Comparison of ENCODE assay signal across 11 mouse cellular contexts in the genomic region with DNA sequence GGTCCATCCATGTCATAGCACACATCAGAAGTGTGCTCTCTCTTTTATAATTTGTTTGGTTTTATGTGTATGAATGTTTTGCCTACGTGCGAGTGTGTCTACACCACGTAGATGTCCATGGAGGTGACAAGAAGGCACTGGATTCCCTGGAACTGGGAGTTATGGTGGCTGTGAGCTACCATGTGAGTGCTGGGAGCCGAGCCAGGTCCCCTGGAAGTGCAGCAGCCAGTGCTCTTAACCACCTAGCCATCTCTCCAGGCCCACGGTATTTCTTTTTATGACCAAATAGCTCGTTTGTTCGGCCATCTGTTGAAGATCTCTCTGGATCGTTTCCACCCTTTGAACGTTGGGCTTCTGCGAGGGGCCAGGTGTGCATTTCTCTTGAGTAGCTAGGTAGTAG. TPM values are rescaled to one million over a fixed set of nuclear protein-coding genes. Genes with fewer than 3 reads are reported as not detected.
DNase-seq lines count a peak whose midpoint lies in the region; ATAC-seq and TF ChIP-seq lines count a peak whose summit lies in the region.
"Had no signal": no experiment of that assay in that cellular context is flagged by ENCODE, and none has a peak within 500 bp of the region (broad histone marks: within the 10 kb centered on the region; RNA-seq: fewer than 3 reads in every experiment).

No protein-coding gene starts in this region.

- no peak for TF ChIP-seq CTCF in intestine, postnatal 0 days (IDR thresholded peaks at IDR 0.05; ENCODE audit: low read depth)

- H3K9ac ChIP-seq in intestine, embryonic 14.5 days (ENCODE audit: low read length) = no peak overlapping the region; the same call in 1 of the 2 replicates
- no peak overlapping the region for H3K9ac ChIP-seq in intestine, postnatal 0 days (ENCODE audit: low read depth, low read length)
- no peak overlapping the region for H3K9ac ChIP-seq in neural tube, embryonic 12.5 days
- no peak overlapping the region for H3K9ac ChIP-seq in neural tube, embryonic 15.5 days (replicated peaks)
- no peak overlapping the region for H3K9ac ChIP-seq in embryonic facial prominence, embryonic 15.5 days
- H3K9ac ChIP-seq in midbrain, embryonic 14.5 days (replicated peaks; ENCODE audit: low read length) = no peak overlapping the region

- no peaks in the 10 kb centered on the region for H3K9me3 ChIP-seq in intestine, embryonic 14.5 days (ENCODE audit: control insufficient read depth, low read length)
- H3K9me3 ChIP-seq in intestine, postnatal 0 days (ENCODE audit: control insufficient read depth) = no peaks in the 10 kb centered on the region
- H3K9me3 ChIP-seq in neural tube, embryonic 12.5 days = no peaks in the 10 kb centered on the region
- no peaks in the 10 kb centered on the region for H3K9me3 ChIP-seq in neural tube, embryonic 15.5 days (replicated peaks)
- H3K9me3 ChIP-seq in embryonic facial prominence, embryonic 15.5 days (replicated peaks) = no peaks in the 10 kb centered on the region
- H3K9me3 ChIP-seq in midbrain, embryonic 14.5 days (ENCODE audit: control insufficient read depth, low read length) = no peaks in the 10 kb centered on the region

- no peak for ATAC-seq in intestine, embryonic 14.5 days (replicated peaks; ENCODE audit: low FRiP score, low TSS enrichment, low read depth)
- ATAC-seq in intestine, postnatal 0 days = no peak
- no peak for ATAC-seq in neural tube, embryonic 12.5 days (ENCODE audit: low FRiP score, low read depth)
- ATAC-seq in neural tube, embryonic 15.5 days (ENCODE audit: low FRiP score) = no peak
- no peak for ATAC-seq in embryonic facial prominence, embryonic 15.5 days (ENCODE audit: insufficient number of reproducible peaks, low FRiP score, low TSS enrichment, low read depth)
- ATAC-seq in midbrain, embryonic 14.5 days (ENCODE audit: low FRiP score, low TSS enrichment) = no peak
- no peak for ATAC-seq in activated CD4-positive, CD25-positive, alpha-beta regulatory T cell, adult 4 months

- no peak overlapping the region for H3K27ac ChIP-seq in intestine, embryonic 14.5 days (ENCODE audit: low read depth)
- H3K27ac ChIP-seq in intestine, postnatal 0 days (ENCODE audit: low read depth, low read length) = no peak overlapping the region
- no peak overlapping the region for H3K27ac ChIP-seq in neural tube, embryonic 12.5 days
- H3K27ac ChIP-seq in neural tube, embryonic 15.5 days (replicated peaks) = no peak overlapping the region
- H3K27ac ChIP-seq in embryonic facial prominence, embryonic 15.5 days (replicated peaks) = no peak overlapping the region
- H3K27ac ChIP-seq in midbrain, embryonic 14.5 days (replicated peaks; ENCODE audit: low read depth, low read length) = no peak overlapping the region

- H3K4me1 ChIP-seq in intestine, embryonic 14.5 days (replicated peaks; ENCODE audit: control insufficient read depth, insufficient read depth, low read length) = peaks cover 49% of the 10 kb centered on the region
- H3K4me1 ChIP-seq in intestine, postnatal 0 days (replicated peaks; ENCODE audit: control insufficient read depth, insufficient read depth, low read length) = 0 out of 2 replicates have a peak, but pooled peaks cover 4% of the 10 kb centered on the region
- H3K4me1 ChIP-seq in neural tube, embryonic 12.5 days = peaks cover 69% of the 10 kb centered on the region
- H3K4me1 ChIP-seq in neural tube, embryonic 15.5 days = peaks cover 68% of the 10 kb centered on the region
- H3K4me1 ChIP-seq in embryonic facial prominence, embryonic 15.5 days = peaks cover 79% of the 10 kb centered on the region
- H3K4me1 ChIP-seq in midbrain, embryonic 14.5 days (ENCODE audit: control insufficient read depth, insufficient read depth, low read length) = peaks cover 52% of the 10 kb centered on the region

- no peak for DNase-seq in intestine, embryonic 14.5 days (ENCODE audit: low spot score)
- no peak for DNase-seq in midbrain, embryonic 14.5 days
- DNase-seq in urinary bladder, adult 18-20 months (ENCODE audit: low spot score in 2 of 2) = no peak
- DNase-seq: cerebellum, adult 2 months; liver; retina, postnatal 1 day had no signal

- H3K27me3 ChIP-seq in intestine, embryonic 14.5 days (replicated peaks; ENCODE audit: control insufficient read depth, insufficient read depth, low read length) = no peaks in the 10 kb centered on the region
- H3K27me3 ChIP-seq in intestine, postnatal 0 days (replicated peaks; ENCODE audit: control insufficient read depth, insufficient read depth, low read length) = no peaks in the 10 kb centered on the region
- H3K27me3 ChIP-seq in neural tube, embryonic 12.5 days (replicated peaks) = no peaks in the 10 kb centered on the region
- peaks cover 27% of the 10 kb centered on the region for H3K27me3 ChIP-seq in neural tube, embryonic 15.5 days (replicated peaks)
- H3K27me3 ChIP-seq in embryonic facial prominence, embryonic 15.5 days = no peaks in the 10 kb centered on the region
- peaks cover 14% of the 10 kb centered on the region; the same call in 1 of the 2 replicates for H3K27me3 ChIP-seq in midbrain, embryonic 14.5 days (ENCODE audit: control insufficient read depth, insufficient read depth, low read length)

- H3K4me2 ChIP-seq in intestine, embryonic 14.5 days (ENCODE audit: low read length) = peak overlapping the region; percentile 80
- no peak overlapping the region for H3K4me2 ChIP-seq in intestine, postnatal 0 days (replicated peaks; ENCODE audit: low read depth)
- H3K4me2 ChIP-seq in neural tube, embryonic 12.5 days (replicated peaks) = peak overlapping the region; percentile 92
- no peak overlapping the region for H3K4me2 ChIP-seq in neural tube, embryonic 15.5 days
- H3K4me2 ChIP-seq in embryonic facial prominence, embryonic 15.5 days (replicated peaks) = peak overlapping the region; percentile 77; the same call in 1 of the 2 replicates
- peak overlapping the region; percentile 98 for H3K4me2 ChIP-seq in midbrain, embryonic 14.5 days (ENCODE audit: low read length)

- peaks cover 35% of the 10 kb centered on the region for H3K36me3 ChIP-seq in intestine, embryonic 14.5 days (ENCODE audit: control insufficient read depth, insufficient read depth, low read length)
- H3K36me3 ChIP-seq in intestine, postnatal 0 days (ENCODE audit: control insufficient read depth, insufficient read depth) = peaks cover 5% of the 10 kb centered on the region
- peaks cover 32% of the 10 kb centered on the region for H3K36me3 ChIP-seq in neural tube, embryonic 12.5 days
- no peaks in the 10 kb centered on the region for H3K36me3 ChIP-seq in neural tube, embryonic 15.5 days
- H3K36me3 ChIP-seq in embryonic facial prominence, embryonic 15.5 days = peaks cover 33% of the 10 kb centered on the region
- no peaks in the 10 kb centered on the region; the same call in 1 of the 2 replicates for H3K36me3 ChIP-seq in midbrain, embryonic 14.5 days (ENCODE audit: control insufficient read depth, insufficient read depth, low read length)

- peak overlapping the region; percentile 92; the same call in 1 of the 2 replicates for H3K4me3 ChIP-seq in intestine, embryonic 14.5 days (ENCODE audit: low read depth, low read length)
- no peak overlapping the region for H3K4me3 ChIP-seq in intestine, postnatal 0 days (ENCODE audit: low read depth, low read length)
- H3K4me3 ChIP-seq in neural tube, embryonic 12.5 days = no peak overlapping the region
- H3K4me3 ChIP-seq in neural tube, embryonic 15.5 days (replicated peaks) = no peak overlapping the region
- no peak overlapping the region for H3K4me3 ChIP-seq in embryonic facial prominence, embryonic 15.5 days (replicated peaks)
- no peak overlapping the region for H3K4me3 ChIP-seq in midbrain, embryonic 14.5 days (replicated peaks; ENCODE audit: low read depth, low read length)

- 46% methylated on average over 10 of the region's 10 CpGs for WGBS in intestine, embryonic 14.5 days
- 54% methylated on average over 10 of the region's 10 CpGs for WGBS in intestine, postnatal 0 days
- WGBS in neural tube, embryonic 12.5 days = 58% methylated on average over 10 of the region's 10 CpGs
- WGBS in neural tube, embryonic 15.5 days = 55% methylated on average over 10 of the region's 10 CpGs
- 68% methylated on average over 10 of the region's 10 CpGs for WGBS in embryonic facial prominence, embryonic 15.5 days
- 83% methylated on average over 10 of the region's 10 CpGs for WGBS in midbrain, embryonic 14.5 days

RNA-seq across cellular contexts. Expression of a gene that starts 3.5 kb away (rescaled TPM):
- polyA plus RNA-seq in intestine, embryonic 14.5 days (2014; fragmentation: Nextera tagmentation; extraction: Ambion mirVana) = 61.4 and 63.5 TPM in 2 replicates
- 6.4 and 7.0 TPM in 2 replicates for polyA plus RNA-seq in intestine, postnatal 0 days (2015; fragmentation: Nextera tagmentation; extraction: Ambion mirVana)
- polyA plus RNA-seq in neural tube, embryonic 12.5 days (2016; fragmentation: Nextera tagmentation; extraction: Ambion mirVana) = 61.2 and 61.7 TPM in 2 replicates
- 10.3 and 16.5 TPM in 2 replicates for polyA plus RNA-seq in neural tube, embryonic 15.5 days (2015; fragmentation: Nextera tagmentation; extraction: Ambion mirVana)
- polyA plus RNA-seq in embryonic facial prominence, embryonic 15.5 days (2015; fragmentation: Nextera tagmentation; extraction: Ambion mirVana) = 51.1 and 51.6 TPM in 2 replicates
- polyA plus RNA-seq in midbrain, embryonic 14.5 days (2014; fragmentation: Nextera tagmentation; extraction: Ambion mirVana) = 19.3 and 25.8 TPM in 2 replicates
- 1 to 10 TPM; 5.2 to 8.5 TPM for polyA plus RNA-seq in activated CD4-positive, CD25-positive, alpha-beta regulatory T cell, adult 4 months (2017; shearing (Covaris generic))

RNA-seq across cellular contexts. Expression of a gene that starts 14.4 kb away (rescaled TPM):
- 6.3 and 8.9 TPM in 2 replicates for polyA plus RNA-seq in intestine, embryonic 14.5 days (2014; fragmentation: Nextera tagmentation; extraction: Ambion mirVana)
- polyA plus RNA-seq in intestine, postnatal 0 days (2015; fragmentation: Nextera tagmentation; extraction: Ambion mirVana) = 1.3 and 1.8 TPM in 2 replicates
- polyA plus RNA-seq in neural tube, embryonic 12.5 days (2016; fragmentation: Nextera tagmentation; extraction: Ambion mirVana) = 10.7 and 10.9 TPM in 2 replicates
- 7.6 and 8.9 TPM in 2 replicates for polyA plus RNA-seq in neural tube, embryonic 15.5 days (2015; fragmentation: Nextera tagmentation; extraction: Ambion mirVana)
- polyA plus RNA-seq in embryonic facial prominence, embryonic 15.5 days (2015; fragmentation: Nextera tagmentation; extraction: Ambion mirVana) = 8.4 and 9.7 TPM in 2 replicates
- 5.4 and 7.0 TPM in 2 replicates for polyA plus RNA-seq in midbrain, embryonic 14.5 days (2014; fragmentation: Nextera tagmentation; extraction: Ambion mirVana)
- 10 to 100 TPM; 16.3 to 25.4 TPM for polyA plus RNA-seq in activated CD4-positive, CD25-positive, alpha-beta regulatory T cell, adult 4 months (2017; shearing (Covaris generic))

RNA-seq across cellular contexts. Expression of a gene that starts 19.6 kb away (rescaled TPM):
- polyA plus RNA-seq in intestine, embryonic 14.5 days (2014; fragmentation: Nextera tagmentation; extraction: Ambion mirVana) = 253 and 276 TPM in 2 replicates
- polyA plus RNA-seq in intestine, postnatal 0 days (2015; fragmentation: Nextera tagmentation; extraction: Ambion mirVana) = 272 and 279 TPM in 2 replicates
- polyA plus RNA-seq in neural tube, embryonic 12.5 days (2016; fragmentation: Nextera tagmentation; extraction: Ambion mirVana) = 169 and 179 TPM in 2 replicates
- polyA plus RNA-seq in neural tube, embryonic 15.5 days (2015; fragmentation: Nextera tagmentation; extraction: Ambion mirVana) = 152 TPM in 2 replicates
- polyA plus RNA-seq in embryonic facial prominence, embryonic 15.5 days (2015; fragmentation: Nextera tagmentation; extraction: Ambion mirVana) = 152 and 160 TPM in 2 replicates
- 169 and 171 TPM in 2 replicates for polyA plus RNA-seq in midbrain, embryonic 14.5 days (2014; fragmentation: Nextera tagmentation; extraction: Ambion mirVana)
- 1 to 10 TPM; 4.1 to 7.6 TPM for polyA plus RNA-seq in activated CD4-positive, CD25-positive, alpha-beta regulatory T cell, adult 4 months (2017; shearing (Covaris generic))

RNA-seq across cellular contexts. Expression of a gene that starts 43.7 kb away (rescaled TPM):
- 0.40 and 0.51 TPM in 2 replicates for polyA plus RNA-seq in intestine, embryonic 14.5 days (2014; fragmentation: Nextera tagmentation; extraction: Ambion mirVana)
- 0.29 and 0.40 TPM in 2 replicates for polyA plus RNA-seq in intestine, postnatal 0 days (2015; fragmentation: Nextera tagmentation; extraction: Ambion mirVana)
- 0.35 and 0.50 TPM in 2 replicates for polyA plus RNA-seq in neural tube, embryonic 12.5 days (2016; fragmentation: Nextera tagmentation; extraction: Ambion mirVana)
- polyA plus RNA-seq in neural tube, embryonic 15.5 days (2015; fragmentation: Nextera tagmentation; extraction: Ambion mirVana) = 0.22 and 7.3 TPM in 2 replicates
- polyA plus RNA-seq in embryonic facial prominence, embryonic 15.5 days (2015; fragmentation: Nextera tagmentation; extraction: Ambion mirVana) = 0.52 and 0.56 TPM in 2 replicates
- 0.22 TPM in 1 of 2 replicates, not detected in the other for polyA plus RNA-seq in midbrain, embryonic 14.5 days (2014; fragmentation: Nextera tagmentation; extraction: Ambion mirVana)
- polyA plus RNA-seq in activated CD4-positive, CD25-positive, alpha-beta regulatory T cell, adult 4 months (2017; shearing (Covaris generic)) = 10 to 100 TPM; 57.8 to 67.4 TPM

Comparison
In these comparisons a context has a peak if more than half of its experiments do, and no peak if none do; other contexts are left out.
1. H3K4me2 ChIP-seq: peak in intestine, embryonic 14.5 days (single experiment), neural tube, embryonic 12.5 days (single experiment), embryonic facial prominence, embryonic 15.5 days (single experiment) and midbrain, embryonic 14.5 days (single experiment); none in intestine, postnatal 0 days (single experiment) and neural tube, embryonic 15.5 days (single experiment).
2. RNA of a gene that starts 19.6 kb away (polyA plus RNA-seq): 253 to 276 TPM in intestine, embryonic 14.5 days, 272 to 279 TPM in intestine, postnatal 0 days, 169 to 171 TPM in midbrain, embryonic 14.5 days, 169 to 179 TPM in neural tube, embryonic 12.5 days, 152 to 160 TPM in embryonic facial prominence, embryonic 15.5 days and 152 TPM in neural tube, embryonic 15.5 days; 4.1 to 7.6 TPM in activated CD4-positive, CD25-positive, alpha-beta regulatory T cell, adult 4 months; every median in the first group is over 10 times any median in the second.